Mouse (Mus musculus) ES-Bruce4 (cell line): ENCODE data around the gene Tctex1d1. TPM values are rescaled to one million over a fixed set of nuclear protein-coding genes. Genes with fewer than 3 reads are reported as not detected.

Source experiments
- H3K27ac ChIP-seq: 2 replicates; pipeline ENCODE4 v1.5.1; 2012; ENCODE audit warnings: low read length, inconsistent platforms; ENCODE audit not compliant: insufficient read depth
- H3K27me3 ChIP-seq: 2 replicates; pipeline ENCODE4 v1.6.1; 2012; ENCODE audit warnings: mild to moderate bottlenecking, low read length, inconsistent platforms; ENCODE audit not compliant: control insufficient read depth, poor library complexity, insufficient read depth, severe bottlenecking
- H3K36me3 ChIP-seq: 2 replicates; pipeline ENCODE4 v1.6.1; 2012; ENCODE audit warnings: inconsistent platforms, mild to moderate bottlenecking, low read length, moderate library complexity; ENCODE audit not compliant: control insufficient read depth, poor library complexity, insufficient read depth, severe bottlenecking
- H3K4me1 ChIP-seq: one replicate; pipeline ENCODE4 v1.8.1; 2011; ENCODE audit warnings: low read length; ENCODE audit not compliant: control insufficient read depth, insufficient read depth
- H3K4me3 ChIP-seq: 2 replicates; pipeline ENCODE4 v1.5.1; 2011; ENCODE audit warnings: low read depth, mild to moderate bottlenecking, low read length
- H3K9ac ChIP-seq: 2 replicates; pipeline ENCODE4 v1.6.1; 2012; ENCODE audit warnings: low read depth, mild to moderate bottlenecking, inconsistent platforms; ENCODE audit not compliant: poor library complexity, severe bottlenecking
- H3K9me3 ChIP-seq: replicated peaks from 2 replicates; pipeline ENCODE4 v1.6.1; 2012; ENCODE audit warnings: mild to moderate bottlenecking, low read length, inconsistent platforms; ENCODE audit not compliant: control insufficient read depth, poor library complexity, insufficient read depth, severe bottlenecking
- CTCF ChIP-seq: IDR thresholded peaks from one replicate; pipeline ENCODE4 v1.8.1; 2011; ENCODE audit warnings: low read depth, low read length
- EP300 ChIP-seq: IDR thresholded peaks from 2 replicates; pipeline ENCODE4 v1.6.1; 2011; ENCODE audit warnings: low read depth, low read length; ENCODE audit not compliant: insufficient read depth
- POLR2A ChIP-seq: IDR thresholded peaks from one replicate; pipeline ENCODE4 v1.8.1; 2011; ENCODE audit warnings: low read length; ENCODE audit not compliant: insufficient read depth
- polyA plus RNA-seq: library from polyadenylated mRNA; stranded (reverse); fragments of >200 nt; gene quantifications from 2 replicates; pipeline ENCODE4 v1.2.4, GENCODE M21; 2011; ENCODE audit warnings: low read depth; ENCODE audit not compliant: missing spikeins, insufficient read depth, insufficient read length

The Tctex1d1 gene
- polyA plus RNA-seq, 1 experiment, result not detected

DNA sequence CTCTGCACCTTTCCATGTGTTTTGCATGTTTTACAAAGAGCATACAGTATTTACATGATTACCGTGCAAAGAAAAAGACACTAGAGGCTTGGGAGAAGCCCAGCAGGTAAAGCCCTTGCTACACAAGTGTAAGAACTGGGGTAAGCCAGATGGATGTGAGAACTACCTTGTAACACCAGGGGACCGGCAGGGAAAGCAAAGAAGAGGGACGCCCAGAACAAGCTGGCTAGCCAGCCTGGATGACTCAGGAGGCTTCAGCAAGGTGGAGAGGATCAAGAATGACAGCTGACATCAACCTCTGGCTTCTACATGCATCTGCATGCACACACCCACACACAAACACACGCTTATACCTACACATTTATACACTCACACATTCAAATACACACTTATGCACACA lies 11.6 kb downstream of the Tctex1d1 start:
- no peaks in the 10 kb centered on the region for H3K27me3 ChIP-seq
- no peaks in the 10 kb centered on the region for H3K9me3 ChIP-seq
- no peak for TF ChIP-seq CTCF
- H3K9ac ChIP-seq, result no peak overlapping the region
- no peaks in the 10 kb centered on the region for H3K4me1 ChIP-seq
- no peak overlapping the region for H3K4me3 ChIP-seq
- no peak overlapping the region for H3K27ac ChIP-seq
- H3K36me3 ChIP-seq, result no peaks in the 10 kb centered on the region

DNA sequence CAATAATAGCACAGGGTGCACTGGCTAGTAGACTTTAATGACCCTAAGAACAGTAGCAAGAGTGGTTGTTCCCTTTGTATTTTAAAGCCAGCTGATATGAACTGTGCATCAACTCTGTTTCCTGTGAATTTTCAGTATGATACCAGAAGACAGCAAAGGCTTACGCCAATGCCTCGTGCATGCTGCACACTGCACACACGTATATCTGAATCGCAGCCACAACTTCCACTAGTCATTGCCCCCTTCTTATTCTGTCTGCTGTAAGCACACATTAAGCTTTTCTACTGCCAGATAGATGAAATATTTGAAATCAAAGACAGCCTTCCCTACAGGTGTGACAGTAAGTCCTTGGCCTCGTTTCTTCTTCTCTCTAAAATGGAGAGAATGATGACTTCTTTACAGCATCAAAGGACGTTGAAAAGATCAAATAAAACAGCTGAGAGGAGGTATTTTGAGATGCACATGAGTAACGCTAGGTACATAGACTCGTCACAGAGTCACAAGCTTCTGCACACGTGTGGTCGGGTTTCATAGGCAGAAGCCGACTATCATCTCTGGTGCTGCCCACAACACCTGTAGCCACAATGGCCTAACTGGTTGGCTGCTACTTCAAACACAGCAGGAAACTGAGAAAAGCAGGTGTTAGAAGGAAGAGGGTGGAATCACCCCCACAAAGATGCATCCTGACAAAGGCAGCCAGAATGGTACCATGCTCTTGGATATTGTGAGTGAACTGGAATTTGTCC lies 12.4 kb downstream of the Tctex1d1 start:
- no peaks in the 10 kb centered on the region for H3K4me1 ChIP-seq
- H3K9ac ChIP-seq, result no peak overlapping the region
- H3K27ac ChIP-seq, result no peak overlapping the region
- no peak overlapping the region for H3K4me3 ChIP-seq
- no peaks in the 10 kb centered on the region for H3K9me3 ChIP-seq
- TF ChIP-seq POLR2A (no peak), EP300 (no peak), CTCF (no peak)
- no peaks in the 10 kb centered on the region for H3K27me3 ChIP-seq
- no peaks in the 10 kb centered on the region for H3K36me3 ChIP-seq

- TF ChIP-seq EP300 (no peak), POLR2A (no peak), CTCF (no peak)
Observed at GRCm38 (mm10) chr4:102991685-102992084, 13.3 kb downstream of the Tctex1d1 start.

GRCm38 (mm10) chr4:103004681-103005080 lies 26.3 kb downstream of the Tctex1d1 start:
- Histone ChIP-seq H3K9ac (no peak overlapping the region), H3K4me1 (no peaks in the 10 kb centered on the region), H3K36me3 (no peaks in the 10 kb centered on the region), H3K27me3 (no peaks in the 10 kb centered on the region), H3K9me3 (no peaks in the 10 kb centered on the region), H3K27ac (no peak overlapping the region), H3K4me3 (no peak overlapping the region)
- TF ChIP-seq EP300, result no peak

More at GRCm38 (mm10) chr4:102991685-102992084, 13.3 kb downstream of the Tctex1d1 start:
- no peaks in the 10 kb centered on the region for H3K36me3 ChIP-seq
- no peak overlapping the region for H3K9ac ChIP-seq
- no peaks in the 10 kb centered on the region for H3K4me1 ChIP-seq
- no peaks in the 10 kb centered on the region for H3K9me3 ChIP-seq
- H3K27me3 ChIP-seq, result no peaks in the 10 kb centered on the region
- H3K27ac ChIP-seq, result no peak overlapping the region
- no peak overlapping the region for H3K4me3 ChIP-seq

DNA sequence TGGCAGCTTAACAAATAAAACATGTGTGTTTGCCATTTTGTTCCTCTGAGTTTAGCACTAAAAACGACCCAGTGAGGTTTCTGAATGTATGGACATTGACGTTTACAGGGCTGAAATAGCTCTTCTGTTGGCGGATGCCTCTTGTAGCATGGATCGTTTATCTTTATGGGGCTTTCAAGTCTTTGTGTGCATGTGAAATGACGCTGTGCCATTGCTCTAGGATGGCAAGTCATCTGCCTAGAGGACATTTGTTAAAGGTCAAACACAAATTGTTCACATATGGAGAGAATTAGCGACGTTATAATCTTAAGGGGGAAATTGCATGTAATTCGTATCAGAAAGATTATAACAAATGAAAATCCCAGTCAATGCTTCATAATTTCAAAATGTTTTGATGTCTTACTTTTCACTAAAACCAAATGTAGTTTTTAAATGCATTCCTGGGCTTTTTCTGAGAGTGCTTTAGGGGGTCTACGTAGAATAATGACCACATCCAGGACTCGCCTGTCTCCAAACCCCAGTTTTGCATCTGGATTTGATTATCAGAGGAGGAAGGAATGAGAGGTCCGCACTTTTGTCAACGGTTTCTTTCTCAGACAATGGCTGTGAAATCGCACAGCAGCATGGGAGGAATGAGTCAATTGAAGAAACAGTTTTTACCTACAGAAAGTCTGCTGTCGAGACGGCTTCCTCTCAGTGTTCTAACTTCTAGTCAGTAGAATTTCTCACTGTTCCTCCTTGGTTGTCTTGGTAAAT lies 27.0 kb downstream of the Tctex1d1 start:
- Histone ChIP-seq H3K9ac (no peak overlapping the region), H3K9me3 (no peaks in the 10 kb centered on the region), H3K27me3 (no peaks in the 10 kb centered on the region), H3K27ac (no peak overlapping the region), H3K36me3 (no peaks in the 10 kb centered on the region), H3K4me1 (no peaks in the 10 kb centered on the region), H3K4me3 (no peak overlapping the region)
- TF ChIP-seq EP300 (no peak), POLR2A (no peak), CTCF (no peak)

GRCm38 (mm10) chr4:103006266-103006665 lies 27.9 kb downstream of the Tctex1d1 start:
- H3K4me3 ChIP-seq, result no peak overlapping the region
- H3K36me3 ChIP-seq, result no peaks in the 10 kb centered on the region
- TF ChIP-seq POLR2A (no peak), CTCF (no peak), EP300 (no peak)
- H3K27me3 ChIP-seq, result no peaks in the 10 kb centered on the region
- H3K27ac ChIP-seq, result no peak overlapping the region
- no peaks in the 10 kb centered on the region for H3K4me1 ChIP-seq
- no peak overlapping the region for H3K9ac ChIP-seq
- H3K9me3 ChIP-seq, result no peaks in the 10 kb centered on the region
